Mouse (Mus musculus) monocyte, adult 2 months (primary cell): ENCODE results near the gene Tmem222.
A peak's percentile ranks its signal among the peaks of the same experiment; 100 is the strongest.

Experiments
- DNase-seq, 2 experiments: peaks; one replicate each; pipeline ENCODE4 v3.0.0; 2022; ENCODE audit warnings: low spot score in 2 of 2, low read depth in 1 of 2

Gene Tmem222

GRCm38 (mm10) chr4:133277104-133278026 is at the start of gene Tmem222:
Gene Tmem222 (minus strand): TSS chr4:133277792.
- DNase-seq, result peak; percentile 90 to 95

GRCm38 (mm10) chr4:133319667-133320066 is 42.1 kb upstream of the Tmem222 start:
- no peak for DNase-seq

- DNase-seq, result no peak
Observed at GRCm38 (mm10) chr4:133315991-133316390, 38.4 kb upstream of the Tmem222 start.

- DNase-seq, result no peak
Observed at GRCm38 (mm10) chr4:133314896-133315295, 37.3 kb upstream of the Tmem222 start.

- DNase-seq, result peak; percentile 43 to 69
Observed at GRCm38 (mm10) chr4:133309948-133310347, 32.4 kb upstream of the Tmem222 start.

GRCm38 (mm10) chr4:133307331-133307730 is 29.7 kb upstream of the Tmem222 start:
- peak in 1 of 2 experiments; percentile 26 for DNase-seq

- DNase-seq, result no peak
Observed at GRCm38 (mm10) chr4:133305825-133306224, 28.2 kb upstream of the Tmem222 start.

GRCm38 (mm10) chr4:133304770-133305169 is 27.2 kb upstream of the Tmem222 start:
- DNase-seq, result no peak

GRCm38 (mm10) chr4:133302668-133303067 is 25.1 kb upstream of the Tmem222 start:
- no peak for DNase-seq

- peak in 1 of 2 experiments; percentile 46 for DNase-seq
Observed at GRCm38 (mm10) chr4:133301802-133302201, 24.2 kb upstream of the Tmem222 start.

GRCm38 (mm10) chr4:133300421-133300820 is 22.8 kb upstream of the Tmem222 start:
- DNase-seq, result no peak

GRCm38 (mm10) chr4:133299701-133300100 is 22.1 kb upstream of the Tmem222 start:
- no peak for DNase-seq

GRCm38 (mm10) chr4:133298516-133299365 is 21.1 kb upstream of the Tmem222 start:
- DNase-seq, result no peak

- peak; percentile 30 to 45 for DNase-seq
Observed at GRCm38 (mm10) chr4:133297801-133298238, 20.2 kb upstream of the Tmem222 start.

GRCm38 (mm10) chr4:133297360-133297759 is 19.8 kb upstream of the Tmem222 start:
- no peak for DNase-seq

GRCm38 (mm10) chr4:133294084-133294483 is 16.5 kb upstream of the Tmem222 start:
- no peak for DNase-seq

GRCm38 (mm10) chr4:133292901-133293843 is 15.6 kb upstream of the Tmem222 start:
- DNase-seq, result no peak

- DNase-seq, result no peak
Observed at GRCm38 (mm10) chr4:133292405-133292804, 14.8 kb upstream of the Tmem222 start.

GRCm38 (mm10) chr4:133291255-133291654 is 13.7 kb upstream of the Tmem222 start:
- DNase-seq, result no peak

- no peak for DNase-seq
Observed at GRCm38 (mm10) chr4:133286476-133287077, 9.0 kb upstream of the Tmem222 start.
